Comparison of ENCODE assay signal across 8 mouse cellular contexts in the genomic region with DNA sequence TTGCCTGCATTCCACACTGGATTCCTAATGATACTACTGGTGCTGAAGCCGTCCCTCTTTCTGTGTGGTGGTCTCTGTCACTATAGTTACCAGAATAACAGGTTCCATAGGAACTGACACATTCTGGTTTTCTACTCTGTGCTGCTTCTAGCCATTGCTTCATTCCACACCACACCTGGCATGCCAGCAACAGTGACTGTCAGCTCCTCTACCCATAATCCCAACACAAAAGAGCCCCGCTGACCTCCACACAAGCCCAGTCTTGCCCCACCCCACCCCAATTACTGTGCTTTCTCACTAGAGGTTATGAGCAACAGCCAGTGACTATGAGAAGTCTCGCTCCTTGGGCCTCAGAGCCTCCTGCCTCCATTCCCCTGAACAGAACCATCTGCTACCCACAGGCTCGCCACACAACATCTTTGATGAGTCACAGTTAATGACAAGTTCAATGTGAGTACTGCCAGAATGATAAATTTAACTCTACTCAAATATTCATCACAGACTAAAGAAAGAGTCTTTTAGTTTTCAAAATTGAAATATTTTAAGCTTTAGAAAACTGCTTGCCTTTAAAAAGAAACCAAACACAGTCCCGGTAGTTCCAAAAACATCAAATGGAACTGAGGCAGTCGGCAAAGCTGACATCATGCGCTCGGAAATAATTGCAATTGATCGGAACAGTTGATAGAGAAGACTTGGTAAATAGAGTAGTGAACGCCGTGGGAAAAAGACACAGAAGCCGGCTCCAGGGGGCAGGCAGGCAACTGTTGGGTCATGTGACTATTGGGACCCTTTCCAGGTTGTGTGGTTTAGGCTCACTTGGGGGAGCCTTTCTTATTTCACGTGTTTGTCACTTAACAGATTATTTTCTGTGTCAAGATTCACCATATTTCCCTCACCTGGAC.
DNase-seq lines count a peak whose midpoint lies in the region; ATAC-seq and TF ChIP-seq lines count a peak whose summit lies in the region.

No protein-coding gene starts in this region.

- DNase-seq in limb, embryonic 10.5 days (ENCODE audit: low spot score) = no peak
- DNase-seq in embryo, embryonic 11 days = peak; percentile 37
- DNase-seq in layer of hippocampus, adult 11-12 months (ENCODE audit: low spot score) = peak; percentile 49
- peak; percentile 46 for DNase-seq in right cerebral cortex, postnatal 25 days
- DNase-seq in kidney, adult 2 months = no peak
- no peak for DNase-seq in lung, postnatal 25 days (ENCODE audit: low spot score)
- DNase-seq in adrenal gland, postnatal 10 days = no peak

- no peak overlapping the region for H3K4me2 ChIP-seq in limb, embryonic 13.5 days (replicated peaks)

- H3K36me3 ChIP-seq in limb, embryonic 13.5 days = no peaks in the 10 kb centered on the region
- H3K36me3 ChIP-seq in limb, embryonic 10.5 days = no peaks in the 10 kb centered on the region
- no peaks in the 10 kb centered on the region for H3K36me3 ChIP-seq in kidney, adult 2 months (ENCODE audit: control insufficient read depth, insufficient read depth, low read length)

- no peaks in the 10 kb centered on the region for H3K27me3 ChIP-seq in limb, embryonic 13.5 days
- no peaks in the 10 kb centered on the region for H3K27me3 ChIP-seq in limb, embryonic 10.5 days (ENCODE audit: low read depth, poor library complexity, severe bottlenecking)
- no peaks in the 10 kb centered on the region for H3K27me3 ChIP-seq in kidney, adult 2 months (replicated peaks; ENCODE audit: control insufficient read depth, insufficient read depth, low read length)

- no peak for TF ChIP-seq CTCF in kidney, adult 2 months (conservative IDR thresholded peaks at IDR 0.05; ENCODE audit: insufficient read depth, insufficient read length, low read depth, low read length)

- no peak overlapping the region for H3K27ac ChIP-seq in limb, embryonic 13.5 days
- no peak overlapping the region for H3K27ac ChIP-seq in limb, embryonic 10.5 days
- H3K27ac ChIP-seq in kidney, adult 2 months (ENCODE audit: insufficient read depth, low read depth, low read length) = no peak overlapping the region

- peaks cover 7% of the 10 kb centered on the region for H3K4me1 ChIP-seq in limb, embryonic 13.5 days
- H3K4me1 ChIP-seq in limb, embryonic 10.5 days = peaks cover 17% of the 10 kb centered on the region
- no peaks in the 10 kb centered on the region for H3K4me1 ChIP-seq in kidney, adult 2 months (ENCODE audit: control insufficient read depth, insufficient read depth, low read length)

- H3K4me3 ChIP-seq in limb, embryonic 13.5 days = no peak overlapping the region
- H3K4me3 ChIP-seq in limb, embryonic 10.5 days = no peak overlapping the region
- H3K4me3 ChIP-seq in kidney, adult 2 months (ENCODE audit: insufficient read depth, low read depth, low read length) = no peak overlapping the region

- 59% methylated on average over 13 of the region's 13 CpGs for WGBS in limb, embryonic 13.5 days
- WGBS in limb, embryonic 10.5 days = 69% methylated on average over 13 of the region's 13 CpGs
- 66% methylated on average over 13 of the region's 13 CpGs for WGBS in kidney, adult 2 months

- TF ChIP-seq POLR2A in kidney, adult 2 months (IDR thresholded peaks at IDR 0.05; ENCODE audit: low read depth, low read length) = no peak

- H3K9me3 ChIP-seq in limb, embryonic 13.5 days = no peaks in the 10 kb centered on the region
- H3K9me3 ChIP-seq in limb, embryonic 10.5 days (replicated peaks) = no peaks in the 10 kb centered on the region

- H3K9ac ChIP-seq in limb, embryonic 13.5 days = no peak overlapping the region

- ATAC-seq in limb, embryonic 13.5 days (ENCODE audit: low FRiP score, low read depth) = peak; percentile 54; the same call in 1 of the 2 replicates

Comparison
In these comparisons a context has a peak if more than half of its experiments do, and no peak if none do; other contexts are left out.
1. DNase-seq: peak in embryo, embryonic 11 days (single experiment), layer of hippocampus, adult 11-12 months (single experiment) and right cerebral cortex, postnatal 25 days (single experiment); none in limb, embryonic 10.5 days (single experiment), kidney, adult 2 months (single experiment), lung, postnatal 25 days (single experiment) and adrenal gland, postnatal 10 days (single experiment).